Mouse (Mus musculus) forebrain, embryonic 11.5 days (tissue): ENCODE results near the gene Nos1. TPM values are rescaled to one million over a fixed set of nuclear protein-coding genes. Genes with fewer than 3 reads are reported as not detected.

ENCODE experiments used
- ATAC-seq: fragments of 200-750 bp; cut with Nextera tagmentation; replicated peaks from 2 replicates; pipeline ENCODE4 v1.8.0; 2017; ENCODE audit warnings: moderate TSS enrichment; ENCODE audit not compliant: low FRiP score
- DNase-seq: peaks from one replicate; pipeline ENCODE4 v3.0.0-alpha.2; 2017; ENCODE audit warnings: low spot score
- H3K27ac ChIP-seq: fragments of 300-500 bp; sonication (generic); 2 replicates; pipeline ENCODE4 v1.5.1; 2014; ENCODE audit warnings: low read depth, low read length
- H3K27me3 ChIP-seq: fragments of 300-500 bp; sonication (generic); 2 replicates; pipeline ENCODE4 v1.6.1; 2014; ENCODE audit warnings: mild to moderate bottlenecking, low read length, mixed read lengths; ENCODE audit not compliant: control insufficient read depth, insufficient read depth
- H3K36me3 ChIP-seq: fragments of 300-500 bp; sonication (generic); 2 replicates; pipeline ENCODE4 v1.6.1; 2014; ENCODE audit warnings: mild to moderate bottlenecking, low read length, moderate library complexity, mixed read lengths; ENCODE audit not compliant: control insufficient read depth, insufficient read depth
- H3K4me1 ChIP-seq: fragments of 300-500 bp; sonication (generic); replicated peaks from 2 replicates; pipeline ENCODE4 v1.6.1; 2014; ENCODE audit warnings: low read length, mixed read lengths; ENCODE audit not compliant: control insufficient read depth, insufficient read depth
- H3K4me2 ChIP-seq: fragments of 300-500 bp; sonication (generic); 2 replicates; pipeline ENCODE4 v1.6.1; 2014; ENCODE audit warnings: low read depth, mild to moderate bottlenecking, low read length, moderate library complexity, mixed read lengths; ENCODE audit not compliant: severe bottlenecking
- H3K4me3 ChIP-seq: fragments of 300-500 bp; sonication (generic); 2 replicates; pipeline ENCODE4 v1.5.1; 2014; ENCODE audit warnings: low read depth, low read length
- H3K9ac ChIP-seq: fragments of 300-500 bp; sonication (generic); 2 replicates; pipeline ENCODE4 v1.6.1; 2014; ENCODE audit warnings: low read length
- H3K9me3 ChIP-seq: fragments of 300-500 bp; sonication (generic); 2 replicates; pipeline ENCODE4 v1.6.1; 2016; ENCODE audit warnings: low read length, mixed read lengths; ENCODE audit not compliant: control insufficient read depth
- WGBS: fragments of 180-500 bp; shearing (Covaris S2); extraction: QIAGEN DNeasy Blood & Tissue Kit; methylation state at CpG from one replicate; pipeline ENCODE4 v1.1.7; 2014; 5-methylcytosine and 5-hydroxymethylcytosine counted together
- polyA plus RNA-seq: library from polyadenylated mRNA; unstranded; fragments of >200 nt; fragmentation: Nextera tagmentation; extraction: Ambion mirVana; gene quantifications from 2 replicates; pipeline ENCODE4 v1.2.1, GENCODE M21; 2014

Nos1 gene
- polyA plus RNA-seq, 1 experiment from 2014 or later, result 0.12 TPM

DNA sequence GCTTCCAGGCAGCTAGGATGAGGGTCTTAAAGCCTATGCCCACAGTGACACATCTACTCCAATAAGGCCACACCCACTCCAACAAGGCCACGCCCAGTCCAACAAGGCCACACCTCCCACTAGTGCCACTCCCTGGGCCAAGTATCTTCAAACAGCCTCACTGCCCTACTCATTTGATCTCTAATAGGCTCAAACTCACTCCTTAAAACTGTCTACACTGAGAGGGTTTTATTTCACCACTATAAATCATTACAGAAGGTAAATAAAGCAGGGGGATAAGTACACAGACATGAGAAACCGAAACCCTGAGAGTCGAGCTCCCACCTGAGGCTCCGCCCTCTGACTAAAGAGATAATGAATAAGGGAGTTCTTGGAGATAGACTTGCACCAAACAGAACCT is 128.7 kb downstream of the Nos1 start:
- no peaks in the 10 kb centered on the region for H3K27me3 ChIP-seq
- H3K36me3 ChIP-seq, result no peaks in the 10 kb centered on the region
- H3K4me1 ChIP-seq, result 0 out of 2 replicates have a peak, but pooled peaks cover 2% of the 10 kb centered on the region
- H3K9ac ChIP-seq, result no peak overlapping the region
- H3K9me3 ChIP-seq, result no peaks in the 10 kb centered on the region
- 78% methylated on average over 4 of the region's 4 CpGs for WGBS
- ATAC-seq (no peak), DNase-seq (no peak)
- no peak overlapping the region for H3K4me3 ChIP-seq
- no peak overlapping the region for H3K4me2 ChIP-seq
- no peak overlapping the region for H3K27ac ChIP-seq

DNA sequence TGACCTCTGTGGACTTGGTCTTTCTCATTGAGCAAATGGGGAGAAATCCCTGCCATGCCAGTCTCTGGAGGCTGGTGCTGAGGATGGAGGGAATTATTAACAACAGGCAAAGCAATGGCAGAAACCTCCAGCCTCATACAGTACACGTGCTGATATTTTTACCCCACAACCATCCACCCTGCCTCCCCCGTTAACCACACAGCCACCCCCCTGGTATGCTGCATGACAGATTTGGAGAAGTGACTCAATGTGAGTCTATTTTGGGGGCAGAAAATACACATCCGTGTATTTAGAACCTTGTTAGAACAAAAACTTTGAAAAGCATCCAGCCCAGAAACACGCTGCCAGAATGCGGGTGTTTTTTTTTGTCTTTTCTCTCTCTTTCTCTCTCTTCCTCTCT is 135.5 kb downstream of the Nos1 start:
- Histone ChIP-seq H3K4me3 (no peak overlapping the region), H3K27ac (no peak overlapping the region), H3K9ac (no peak overlapping the region), H3K4me2 (no peak overlapping the region), H3K27me3 (no peaks in the 10 kb centered on the region), H3K9me3 (no peaks in the 10 kb centered on the region), H3K36me3 (no peaks in the 10 kb centered on the region), H3K4me1 (no peaks in the 10 kb centered on the region)
- WGBS, result 89% methylated on average over 5 of the region's 5 CpGs
- ATAC-seq (no peak), DNase-seq (no peak)

DNA sequence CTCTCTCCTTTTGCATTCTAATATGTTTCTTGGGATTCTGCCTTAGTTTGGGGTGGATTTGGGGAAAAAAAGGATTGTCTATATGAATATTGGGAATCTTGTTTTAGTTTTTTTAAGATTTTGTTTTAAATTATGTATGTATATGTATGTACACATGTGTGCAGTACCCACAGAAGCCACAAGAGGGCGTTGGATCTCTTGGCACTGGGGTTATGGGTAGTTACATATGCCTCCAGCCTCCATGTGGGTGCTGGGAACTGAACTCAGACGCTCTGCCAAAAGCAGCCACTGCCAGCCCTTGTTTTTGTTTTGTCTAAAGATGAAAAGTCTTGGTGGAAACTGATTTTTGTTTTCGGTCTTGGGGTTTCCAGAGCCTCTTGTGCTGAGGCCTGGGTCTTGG is 136.1 kb downstream of the Nos1 start:
- no peaks in the 10 kb centered on the region for H3K4me1 ChIP-seq
- H3K27me3 ChIP-seq, result no peaks in the 10 kb centered on the region
- H3K4me3 ChIP-seq, result no peak overlapping the region
- 63% methylated on average over 3 of the region's 3 CpGs for WGBS
- no peak for ATAC-seq
- no peak for DNase-seq
- H3K27ac ChIP-seq, result no peak overlapping the region
- H3K36me3 ChIP-seq, result no peaks in the 10 kb centered on the region
- no peak overlapping the region for H3K4me2 ChIP-seq
- no peaks in the 10 kb centered on the region for H3K9me3 ChIP-seq
- no peak overlapping the region for H3K9ac ChIP-seq

DNA sequence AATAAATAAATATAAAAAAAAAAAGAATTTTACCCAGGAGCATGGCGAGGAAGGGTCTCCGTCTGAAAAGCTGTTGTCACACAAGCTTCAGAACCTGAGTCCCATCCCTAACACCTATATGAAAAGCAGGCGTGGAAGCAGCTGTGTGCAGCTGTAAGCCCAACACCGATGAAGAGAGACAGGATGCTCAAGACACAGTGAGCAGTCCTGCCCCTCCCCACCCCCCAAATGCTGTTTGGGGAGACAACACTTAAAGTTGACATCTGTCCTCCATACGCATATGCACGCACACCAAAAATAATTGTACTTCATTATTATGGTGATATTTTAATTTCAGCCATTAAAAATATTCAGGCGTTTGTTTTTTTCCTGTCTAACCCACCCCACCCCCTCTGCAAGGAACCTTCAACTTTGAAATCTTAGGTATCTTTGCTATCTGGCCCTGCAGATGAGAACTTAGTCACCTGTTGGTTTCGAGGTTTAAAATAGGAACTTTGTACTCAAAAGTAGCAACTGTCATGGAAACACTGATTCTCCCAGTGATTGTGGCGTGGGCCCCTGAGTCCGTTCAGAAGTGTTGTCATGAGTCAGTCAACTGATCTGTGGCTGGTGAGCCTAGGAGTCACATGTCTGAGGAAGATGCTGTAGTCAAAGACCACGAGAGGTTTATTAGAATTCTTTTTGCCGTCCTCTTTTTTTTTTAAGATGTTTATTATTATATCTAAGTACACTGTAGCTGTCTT is 141.1 kb downstream of the Nos1 start:
- DNase-seq (no peak), ATAC-seq (no peak)
- Histone ChIP-seq H3K27me3 (no peaks in the 10 kb centered on the region), H3K4me1 (no peaks in the 10 kb centered on the region), H3K9me3 (no peaks in the 10 kb centered on the region), H3K27ac (no peak overlapping the region), H3K4me2 (no peak overlapping the region), H3K36me3 (no peaks in the 10 kb centered on the region), H3K4me3 (no peak overlapping the region), H3K9ac (no peak overlapping the region)
- WGBS, result 93% methylated on average over 12 of the region's 12 CpGs

DNA sequence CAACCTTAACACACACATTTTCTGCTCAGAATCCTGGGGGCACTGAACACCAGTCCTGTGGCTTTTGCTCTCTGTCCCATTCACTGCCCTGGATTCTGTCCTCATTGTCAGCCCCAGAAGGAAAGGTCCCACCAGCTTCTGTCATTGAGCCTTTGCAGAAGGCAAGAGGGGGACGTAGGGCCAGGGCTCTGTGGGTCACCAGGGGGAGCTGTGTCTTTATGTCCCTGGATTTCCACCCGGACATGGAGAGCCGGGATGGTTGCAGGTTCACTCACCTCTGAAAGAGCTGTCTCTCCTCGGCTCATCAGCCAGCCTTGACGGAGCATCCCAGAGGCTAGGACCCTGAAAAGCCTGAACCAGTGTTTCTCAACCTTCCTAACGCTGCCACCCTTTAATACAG is 142.9 kb downstream of the Nos1 start:
- H3K9me3 ChIP-seq, result no peaks in the 10 kb centered on the region
- no peak overlapping the region for H3K4me2 ChIP-seq
- 43% methylated on average over 6 of the region's 6 CpGs for WGBS
- no peak overlapping the region for H3K27ac ChIP-seq
- no peaks in the 10 kb centered on the region for H3K4me1 ChIP-seq
- no peak overlapping the region for H3K9ac ChIP-seq
- H3K4me3 ChIP-seq, result no peak overlapping the region
- ATAC-seq, result no peak
- no peaks in the 10 kb centered on the region for H3K36me3 ChIP-seq
- DNase-seq, result no peak
- no peaks in the 10 kb centered on the region for H3K27me3 ChIP-seq

DNA sequence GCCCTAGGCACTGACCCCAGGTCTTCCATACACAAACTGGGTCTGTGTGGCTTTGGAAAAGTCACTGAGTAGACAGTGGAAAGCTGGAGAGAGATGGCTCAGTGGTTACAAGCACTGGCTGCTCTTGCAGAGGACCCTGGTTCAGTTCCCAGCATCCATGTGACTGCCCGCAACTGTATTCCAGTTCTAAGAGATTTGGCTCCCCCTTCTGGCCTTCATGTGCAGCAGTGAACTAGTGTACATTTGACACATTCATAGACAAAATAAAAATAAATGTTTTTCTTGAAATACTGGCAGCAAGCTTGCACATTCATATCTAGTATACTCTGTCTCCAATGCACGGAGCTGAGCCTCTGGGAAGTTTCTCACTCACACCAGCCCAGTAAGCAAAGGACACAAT is 147.7 kb downstream of the Nos1 start:
- 94% methylated on average over 2 of the region's 2 CpGs for WGBS
- no peak for ATAC-seq
- no peak overlapping the region for H3K9ac ChIP-seq

DNA sequence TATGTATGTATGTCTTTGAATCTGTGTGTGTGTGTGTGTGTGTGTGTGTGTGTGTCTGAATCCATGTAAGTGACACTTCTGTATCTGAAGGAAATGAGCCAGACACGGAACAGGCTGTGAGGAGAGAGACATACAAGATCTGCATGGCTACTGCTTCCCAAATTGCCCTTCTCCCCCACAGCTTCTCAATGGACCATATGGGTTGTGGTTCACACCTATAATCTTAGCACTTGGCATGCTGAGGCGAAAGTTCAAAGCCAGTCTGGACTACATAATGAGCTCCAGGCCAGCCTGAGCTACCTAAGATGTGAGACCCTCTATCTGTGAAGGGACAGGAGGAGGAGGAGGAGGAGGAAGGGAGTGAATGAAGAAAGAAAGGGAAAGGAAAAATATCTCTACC is 151.4 kb downstream of the Nos1 start:
- Histone ChIP-seq H3K36me3 (no peaks in the 10 kb centered on the region), H3K4me3 (no peak overlapping the region), H3K9me3 (no peaks in the 10 kb centered on the region), H3K27ac (no peak overlapping the region), H3K4me2 (no peak overlapping the region), H3K27me3 (no peaks in the 10 kb centered on the region), H3K9ac (no peak overlapping the region), H3K4me1 (0 out of 2 replicates have a peak, but pooled peaks cover 1% of the 10 kb centered on the region)
- DNase-seq, result no peak
- WGBS, result 77% methylated on average over 2 of the region's 2 CpGs
- no peak for ATAC-seq

More for the DNA sequence above, 147.7 kb downstream of the Nos1 start:
- Histone ChIP-seq H3K36me3 (no peaks in the 10 kb centered on the region), H3K4me2 (no peak overlapping the region), H3K27ac (no peak overlapping the region), H3K27me3 (no peaks in the 10 kb centered on the region), H3K4me3 (no peak overlapping the region), H3K4me1 (0 out of 2 replicates have a peak, but pooled peaks cover 1% of the 10 kb centered on the region), H3K9me3 (no peaks in the 10 kb centered on the region)
- no peak for DNase-seq

DNA sequence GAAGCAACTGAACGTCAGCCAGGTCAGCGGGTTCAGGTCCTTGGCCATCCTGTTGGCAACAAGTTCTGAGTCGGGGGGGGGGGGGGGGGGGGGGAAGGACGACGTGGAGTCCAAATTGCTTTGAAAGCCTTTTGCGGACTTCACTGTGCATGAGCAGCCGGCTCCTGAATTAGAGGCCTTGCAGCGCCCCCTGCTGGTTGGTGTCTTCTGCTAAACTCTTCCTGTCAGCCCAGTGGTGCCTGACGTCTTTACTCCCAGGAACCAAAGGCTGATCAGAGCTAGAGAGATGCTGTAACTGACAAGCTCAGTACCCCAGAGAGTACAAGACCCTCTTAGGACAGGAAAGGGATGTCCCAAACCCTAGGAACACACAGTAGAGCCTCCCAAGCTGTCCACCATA is 152.0 kb downstream of the Nos1 start:
- 4% methylated on average over 7 of the region's 9 CpGs for WGBS
- Histone ChIP-seq H3K4me2 (no peak overlapping the region), H3K27ac (no peak overlapping the region), H3K9ac (no peak overlapping the region), H3K4me3 (no peak overlapping the region), H3K4me1 (0 out of 2 replicates have a peak, but pooled peaks cover 1% of the 10 kb centered on the region), H3K9me3 (no peaks in the 10 kb centered on the region), H3K27me3 (no peaks in the 10 kb centered on the region), H3K36me3 (no peaks in the 10 kb centered on the region)
- DNase-seq, result peak; percentile 95
- no peak for ATAC-seq

DNA sequence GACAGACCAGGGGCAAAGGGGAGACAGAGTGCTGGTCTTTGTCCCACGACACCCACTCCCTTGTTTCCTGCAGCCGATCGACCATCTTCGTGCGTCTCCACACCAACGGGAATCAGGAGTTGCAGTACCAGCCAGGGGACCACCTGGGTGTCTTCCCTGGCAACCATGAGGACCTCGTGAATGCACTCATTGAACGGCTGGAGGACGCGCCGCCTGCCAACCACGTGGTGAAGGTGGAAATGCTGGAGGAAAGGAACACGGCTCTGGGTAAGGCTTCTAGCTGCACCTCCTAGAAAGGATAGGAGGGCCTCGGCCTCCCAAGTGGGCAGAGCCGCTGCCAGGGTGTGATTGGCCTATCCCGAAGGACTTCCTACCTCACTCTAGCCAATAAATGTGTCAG is 155.5 kb downstream of the Nos1 start:
- no peak for DNase-seq
- no peak overlapping the region for H3K9ac ChIP-seq
- H3K4me1 ChIP-seq, result 0 out of 2 replicates have a peak, but pooled peaks cover 1% of the 10 kb centered on the region
- 73% methylated on average over 15 of the region's 16 CpGs for WGBS
- H3K27ac ChIP-seq, result no peak overlapping the region
- no peak for ATAC-seq
- no peaks in the 10 kb centered on the region for H3K36me3 ChIP-seq
- H3K9me3 ChIP-seq, result no peaks in the 10 kb centered on the region
- H3K4me3 ChIP-seq, result no peak overlapping the region
- H3K4me2 ChIP-seq, result no peak overlapping the region
- no peaks in the 10 kb centered on the region for H3K27me3 ChIP-seq
